Mouse (Mus musculus) neural tube, embryonic 11.5 days (tissue): ENCODE measurements around the gene Cdkn1c. TPM values are rescaled to one million over a fixed set of nuclear protein-coding genes. Genes with fewer than 3 reads are reported as not detected.

Experiments used
- ATAC-seq: fragments of 200-750 bp; cut with Nextera tagmentation; 2 replicates; pipeline ENCODE4 v1.8.0; 2017; ENCODE audit warnings: moderate number of reproducible peaks, mild to moderate bottlenecking, moderate TSS enrichment, moderate library complexity; ENCODE audit not compliant: insufficient read depth, low FRiP score, low TSS enrichment
- DNase-seq: peaks from one replicate; pipeline ENCODE4 v3.0.0-alpha.2; 2015; ENCODE audit warnings: low spot score
- H3K27ac ChIP-seq: fragments of 300-500 bp; sonication (generic); 2 replicates; pipeline ENCODE4 v1.5.1; 2014; ENCODE audit warnings: low read depth, mild to moderate bottlenecking, low read length
- H3K27me3 ChIP-seq: fragments of 300-500 bp; sonication (generic); 2 replicates; pipeline ENCODE4 v1.6.1; 2014; ENCODE audit warnings: mild to moderate bottlenecking, low read length, mixed read lengths; ENCODE audit not compliant: control insufficient read depth, insufficient read depth
- H3K36me3 ChIP-seq: fragments of 300-500 bp; sonication (generic); 2 replicates; pipeline ENCODE4 v1.6.1; 2014; ENCODE audit warnings: mild to moderate bottlenecking, low read length, moderate library complexity, mixed read lengths; ENCODE audit not compliant: control insufficient read depth, insufficient read depth
- H3K4me1 ChIP-seq: fragments of 300-500 bp; sonication (generic); 2 replicates; pipeline ENCODE4 v1.6.1; 2014; ENCODE audit warnings: low read length, mixed read lengths; ENCODE audit not compliant: control insufficient read depth, insufficient read depth
- H3K4me2 ChIP-seq: fragments of 300-500 bp; sonication (generic); 2 replicates; pipeline ENCODE4 v1.6.1; 2014; ENCODE audit warnings: low read depth, mild to moderate bottlenecking, moderate library complexity
- H3K4me3 ChIP-seq: fragments of 300-500 bp; sonication (generic); 2 replicates; pipeline ENCODE4 v1.5.1; 2014; ENCODE audit warnings: low read depth, low read length
- H3K9ac ChIP-seq: fragments of 300-500 bp; sonication (generic); 2 replicates; pipeline ENCODE4 v1.6.1; 2014; ENCODE audit warnings: mild to moderate bottlenecking, low read length
- H3K9me3 ChIP-seq: fragments of 300-500 bp; sonication (generic); 2 replicates; pipeline ENCODE4 v1.6.1; 2016; ENCODE audit warnings: low read length; ENCODE audit not compliant: control insufficient read depth
- whole genome bisulfite sequencing: fragments of 180-500 bp; shearing (Covaris S2); extraction: QIAGEN DNeasy Blood & Tissue Kit; methylation state at CpG from one replicate; pipeline ENCODE4 v1.1.7; 2014; 5-methylcytosine and 5-hydroxymethylcytosine counted together
- polyA plus RNA-seq: library from polyadenylated mRNA; unstranded; fragments of >200 nt; fragmentation: Nextera tagmentation; extraction: Ambion mirVana; gene quantifications from 2 replicates; pipeline ENCODE4 v1.2.1, GENCODE M21; 2014

Cdkn1c gene
- polyA plus RNA-seq, 1 experiment from 2014 or later, result 1,204 TPM

- H3K9me3 ChIP-seq, result peaks cover 11% of the 10 kb centered on the region
- H3K27ac ChIP-seq, result peak overlapping the region; percentile 82
- H3K4me2 ChIP-seq, result peak overlapping the region; percentile 57
- ATAC-seq (no peak), DNase-seq (peak; percentile 57)
- H3K4me3 ChIP-seq, result peak overlapping the region; percentile 68
- H3K36me3 ChIP-seq, result no peaks in the 10 kb centered on the region
- peak overlapping the region; percentile 88 for H3K9ac ChIP-seq
- 26% methylated on average over 79 of the region's 100 CpGs for WGBS
- H3K4me1 ChIP-seq, result peaks cover under 1% of the 10 kb centered on the region; the same call in 1 of the 2 replicates
- 0 out of 2 replicates have a peak, but pooled peaks cover 2% of the 10 kb centered on the region for H3K27me3 ChIP-seq
Measured at GRCm38 (mm10) chr7:143459332-143460211, 1.3 kb downstream of the Cdkn1c start.

GRCm38 (mm10) chr7:143458963-143459331, 1.9 kb downstream of the Cdkn1c start:
- DNase-seq, result peak; percentile 43
- H3K36me3 ChIP-seq, result no peaks in the 10 kb centered on the region
- 28% methylated on average over 37 of the region's 38 CpGs for WGBS
- H3K4me3 ChIP-seq, result peak overlapping the region; percentile 68
- H3K27ac ChIP-seq, result peak overlapping the region; percentile 82
- peak overlapping the region; percentile 88 for H3K9ac ChIP-seq
- peak overlapping the region; percentile 57 for H3K4me2 ChIP-seq
- ATAC-seq, result no peak
- no peaks in the 10 kb centered on the region for H3K4me1 ChIP-seq
- no peaks in the 10 kb centered on the region for H3K27me3 ChIP-seq
- H3K9me3 ChIP-seq, result peaks cover 11% of the 10 kb centered on the region

DNA sequence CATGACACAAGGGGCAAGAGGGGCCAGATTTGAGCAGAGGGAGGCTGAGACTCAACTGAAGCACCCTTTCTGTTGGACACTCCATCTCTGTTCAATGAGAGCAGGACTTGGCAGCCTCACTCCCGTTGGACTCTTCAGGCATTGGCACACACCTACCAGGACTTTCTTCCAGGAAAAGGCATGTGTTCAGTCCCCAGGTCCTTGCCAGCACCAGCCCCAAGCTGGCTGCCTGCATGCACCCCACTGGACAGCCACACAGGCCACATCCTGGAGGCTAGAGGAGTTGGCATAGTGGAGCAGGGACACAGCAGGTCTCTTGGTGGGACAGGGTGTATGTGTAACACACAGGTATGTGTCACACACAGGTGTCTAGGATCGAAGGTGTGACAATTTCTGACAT, 13.7 kb downstream of the Cdkn1c start:
- no peak overlapping the region for H3K4me2 ChIP-seq
- peaks cover 29% of the 10 kb centered on the region for H3K4me1 ChIP-seq
- WGBS, result 78% methylated on average over 2 of the region's 2 CpGs
- H3K4me3 ChIP-seq, result no peak overlapping the region
- ATAC-seq, result no peak
- no peak overlapping the region for H3K27ac ChIP-seq
- DNase-seq, result no peak
- H3K9me3 ChIP-seq, result no peaks in the 10 kb centered on the region
- H3K9ac ChIP-seq, result no peak overlapping the region
- no peaks in the 10 kb centered on the region for H3K36me3 ChIP-seq
- peaks cover 14% of the 10 kb centered on the region for H3K27me3 ChIP-seq

GRCm38 (mm10) chr7:143445651-143446460, 15.0 kb downstream of the Cdkn1c start:
- WGBS, result 2% methylated on average over 50 of the region's 53 CpGs
- DNase-seq, result peak; percentile 81
- no peaks in the 10 kb centered on the region for H3K36me3 ChIP-seq
- peak overlapping the region; percentile 32 for H3K4me3 ChIP-seq
- no peaks in the 10 kb centered on the region for H3K9me3 ChIP-seq
- H3K27ac ChIP-seq, result peak overlapping the region; percentile 95
- H3K27me3 ChIP-seq, result peaks cover 14% of the 10 kb centered on the region
- peaks cover 29% of the 10 kb centered on the region for H3K4me1 ChIP-seq
- H3K9ac ChIP-seq, result peak overlapping the region; percentile 52
- H3K4me2 ChIP-seq, result peak overlapping the region; percentile 56
- peak; percentile 72 for ATAC-seq

DNA sequence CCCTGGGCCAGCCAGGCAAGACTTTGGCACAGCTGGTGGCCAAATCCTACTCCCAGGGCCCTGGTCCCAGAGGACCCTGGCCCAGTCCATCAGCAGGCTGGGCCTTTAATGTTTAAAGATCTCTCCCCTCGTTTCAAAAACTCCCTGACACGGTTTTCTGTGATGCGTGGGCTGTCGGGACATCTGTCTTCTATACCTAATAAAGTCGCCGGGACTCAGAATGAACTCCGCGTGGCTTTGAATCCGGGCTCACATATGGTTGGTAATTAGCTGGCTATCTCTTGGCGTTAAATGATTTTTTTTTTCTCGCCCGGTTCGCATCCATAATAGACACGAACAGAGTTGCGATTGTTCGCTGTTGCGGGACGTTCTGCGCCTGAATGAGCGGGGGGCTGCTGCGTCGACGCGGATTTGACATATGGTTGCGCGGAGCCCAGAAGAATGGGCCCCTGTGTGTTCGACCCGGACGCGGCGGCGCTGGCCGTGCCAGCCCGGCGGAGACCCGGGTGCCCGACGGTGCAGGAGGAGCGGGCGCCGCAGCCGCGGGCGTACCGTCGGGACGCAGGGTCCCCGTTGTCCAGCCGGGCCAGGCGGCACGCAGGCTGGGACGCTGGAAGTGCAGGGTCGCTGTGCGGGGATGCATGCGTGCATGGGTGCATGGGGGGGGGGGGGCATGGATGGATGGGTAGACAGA, 15.7 kb downstream of the Cdkn1c start:
- H3K9me3 ChIP-seq, result no peaks in the 10 kb centered on the region
- H3K9ac ChIP-seq, result peak overlapping the region; percentile 52
- peak overlapping the region; percentile 95 for H3K27ac ChIP-seq
- peak overlapping the region; percentile 56 for H3K4me2 ChIP-seq
- DNase-seq (peak; percentile 70), ATAC-seq (peak; percentile 77)
- WGBS, result 1% methylated on average over 55 of the region's 55 CpGs
- peak overlapping the region; percentile 32 for H3K4me3 ChIP-seq
- peaks cover 29% of the 10 kb centered on the region for H3K4me1 ChIP-seq
- peaks cover 14% of the 10 kb centered on the region for H3K27me3 ChIP-seq
- no peaks in the 10 kb centered on the region for H3K36me3 ChIP-seq

- Histone ChIP-seq H3K4me1 (peaks cover 29% of the 10 kb centered on the region), H3K4me3 (0 out of 2 replicates have a peak overlapping the region, but pooled peaks have one; percentile 32), H3K27ac (peak overlapping the region; percentile 95), H3K36me3 (no peaks in the 10 kb centered on the region), H3K9ac (peak overlapping the region; percentile 35), H3K27me3 (peaks cover 14% of the 10 kb centered on the region), H3K4me2 (peak overlapping the region; percentile 56), H3K9me3 (no peaks in the 10 kb centered on the region)
- WGBS, result 23% methylated on average over 8 of the region's 8 CpGs
- DNase-seq, result no peak
- 0 out of 2 replicates have a peak, but pooled peaks have one; percentile 4 for ATAC-seq
Measured at GRCm38 (mm10) chr7:143444580-143444954, 16.3 kb downstream of the Cdkn1c start.

- Histone ChIP-seq H3K4me2 (peak overlapping the region; percentile 76; the same call in 1 of the 2 replicates), H3K9me3 (no peaks in the 10 kb centered on the region), H3K4me1 (peaks cover 28% of the 10 kb centered on the region), H3K4me3 (no peak overlapping the region), H3K27me3 (peaks cover 2% of the 10 kb centered on the region; the same call in 1 of the 2 replicates), H3K9ac (no peak overlapping the region), H3K36me3 (no peaks in the 10 kb centered on the region), H3K27ac (no peak overlapping the region)
- no peak for ATAC-seq
- 53% methylated on average over 1 of the region's 1 CpGs for WGBS
- DNase-seq, result no peak
Measured at GRCm38 (mm10) chr7:143438965-143439364, 21.9 kb downstream of the Cdkn1c start.

DNA sequence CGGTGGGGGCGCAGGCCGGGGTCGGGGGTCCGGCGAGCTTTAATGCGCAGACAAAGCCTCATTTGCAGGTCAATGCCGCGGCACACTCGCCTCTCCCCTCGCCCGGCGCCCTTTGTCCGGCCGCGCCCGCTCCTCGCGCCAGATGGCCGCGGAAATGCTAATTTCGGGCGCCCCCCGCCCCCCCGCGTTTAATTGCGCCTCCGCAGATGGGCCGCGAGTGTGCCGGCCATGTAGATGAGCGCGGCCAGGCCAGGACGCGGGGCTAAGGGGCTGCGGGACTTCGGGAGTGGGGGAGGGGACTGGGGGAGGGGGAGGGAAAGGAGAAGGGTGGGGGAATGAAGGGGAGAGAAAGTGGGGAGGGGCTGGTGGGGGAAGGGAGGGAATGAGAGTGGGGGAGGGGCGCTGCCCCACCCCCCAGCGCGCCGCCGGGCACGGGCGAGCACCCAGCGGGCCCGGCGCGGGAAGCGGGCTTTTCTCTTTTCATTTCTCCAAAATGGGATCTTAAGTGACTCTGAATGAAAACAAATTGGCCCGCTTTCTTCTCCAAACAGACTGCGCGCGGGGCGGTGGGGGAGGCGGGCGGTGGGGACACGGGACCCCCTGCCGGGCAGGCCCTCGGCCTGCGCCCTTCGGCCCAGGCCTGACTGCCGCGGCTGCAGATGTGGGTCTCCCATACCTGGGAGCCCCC, 22.8 kb downstream of the Cdkn1c start:
- peak overlapping the region; percentile 76 for H3K4me2 ChIP-seq
- DNase-seq (peak; percentile 85), ATAC-seq (peak; percentile 85)
- peak overlapping the region; percentile 62 for H3K27ac ChIP-seq
- H3K9me3 ChIP-seq, result no peaks in the 10 kb centered on the region
- peaks cover 21% of the 10 kb centered on the region for H3K4me1 ChIP-seq
- peak overlapping the region; percentile 39 for H3K4me3 ChIP-seq
- H3K36me3 ChIP-seq, result no peaks in the 10 kb centered on the region
- H3K27me3 ChIP-seq, result 0 out of 2 replicates have a peak, but pooled peaks cover 4% of the 10 kb centered on the region
- WGBS, result 0% methylated on average over 26 of the region's 63 CpGs
- H3K9ac ChIP-seq, result peak overlapping the region; percentile 69
